Mouse (Mus musculus): ENCODE measurements around the gene H13. TPM values are rescaled to one million over a fixed set of nuclear protein-coding genes. Genes with fewer than 3 reads are reported as not detected.
A peak's percentile ranks its signal among the peaks of the same experiment; 100 is the strongest.

The H13 gene
- total RNA-seq, 2 experiments from 2014 or later = 72.2 to 75.4 TPM

- peak; percentile 55 to 62 for DNase-seq (ENCODE audit: low spot score in 2 of 2)
- intact Hi-C loops (cut with DNase I) = loop anchor here (2.0 kb wide), 1 partner anchor 22 kb away; no protein-coding TSS in a partner anchor
These were observed 24.0 kb downstream of the H13 start for GRCm38 (mm10) chr2:152693233-152693632.

GRCm38 (mm10) chr2:152693735-152694134 lies 24.5 kb downstream of the H13 start:
- intact Hi-C loops (cut with DNase I) = loop anchor here (2.0 kb wide), 1 partner anchor 23 kb away; no protein-coding TSS in a partner anchor
- no peak for DNase-seq (ENCODE audit: low spot score in 2 of 2)

DNA sequence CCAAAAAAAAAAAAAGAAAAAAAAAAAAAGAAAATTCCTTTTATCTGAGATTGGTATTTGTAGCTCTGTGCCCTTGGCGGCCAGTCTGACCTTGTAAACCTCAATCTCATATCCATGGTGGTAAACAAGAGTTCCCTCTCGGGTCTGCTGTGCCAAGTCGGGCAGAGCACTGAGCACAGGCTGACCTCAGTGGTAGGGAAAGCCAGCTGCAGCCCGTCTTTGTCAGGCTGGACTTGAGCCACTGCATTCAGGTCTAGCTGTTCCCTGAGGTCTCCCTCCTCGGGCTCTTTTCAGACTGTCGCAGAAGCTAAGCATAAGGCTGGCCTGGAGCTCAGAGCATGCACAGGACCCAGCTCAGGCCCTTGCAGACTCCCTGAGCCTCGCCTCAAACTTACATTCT lies 25.4 kb downstream of the H13 start:
- DNase-seq (ENCODE audit: low spot score in 2 of 2) = no peak

DNA sequence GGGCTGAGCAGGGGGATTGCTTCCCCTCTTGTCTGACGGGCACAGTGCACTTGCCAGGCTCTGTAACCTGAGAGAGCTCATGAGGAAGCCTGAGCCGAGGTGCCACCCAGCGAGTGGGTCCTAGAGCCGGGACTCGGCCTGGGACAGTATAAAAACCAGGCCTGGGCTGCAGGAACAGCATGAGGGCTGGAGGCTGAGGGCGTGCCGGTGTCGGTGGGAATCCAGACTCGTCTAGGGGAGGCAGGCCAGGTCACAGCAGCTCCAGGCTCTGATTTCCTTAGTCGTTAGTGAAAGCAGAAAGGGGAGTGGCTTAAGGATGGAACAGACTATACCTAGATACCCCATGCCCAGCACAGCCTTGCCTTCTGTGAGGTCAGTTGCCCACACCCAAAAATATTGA lies 26.8 kb downstream of the H13 start:
- intact Hi-C loops (cut with DNase I) = loop anchor here (1.0 to 5.0 kb wide), 3 partner anchors 41 to 135 kb away; partner anchors contain the start of genes Bcl2l1 and Id1
- no peak for DNase-seq (ENCODE audit: low spot score in 2 of 2)

More for the DNA sequence above, 25.4 kb downstream of the H13 start:
- intact Hi-C loops (cut with DNase I) = loop anchor here (5.0 kb wide), 1 partner anchor 43 kb away; the partner anchor contains the start of gene Id1

GRCm38 (mm10) chr2:152696476-152697164 lies 27.4 kb downstream of the H13 start:
- peak; percentile 91 to 92 for DNase-seq (ENCODE audit: low spot score in 2 of 2)
- intact Hi-C loops (cut with DNase I) = loop anchor here (1.0 to 5.0 kb wide), 3 partner anchors 41 to 135 kb away; partner anchors contain the start of genes Bcl2l1 and Id1

- intact Hi-C loops (cut with DNase I) = no loop called here
- DNase-seq (ENCODE audit: low spot score in 2 of 2) = no peak
These were observed 30.9 kb downstream of the H13 start for GRCm38 (mm10) chr2:152700138-152700537.

DNA sequence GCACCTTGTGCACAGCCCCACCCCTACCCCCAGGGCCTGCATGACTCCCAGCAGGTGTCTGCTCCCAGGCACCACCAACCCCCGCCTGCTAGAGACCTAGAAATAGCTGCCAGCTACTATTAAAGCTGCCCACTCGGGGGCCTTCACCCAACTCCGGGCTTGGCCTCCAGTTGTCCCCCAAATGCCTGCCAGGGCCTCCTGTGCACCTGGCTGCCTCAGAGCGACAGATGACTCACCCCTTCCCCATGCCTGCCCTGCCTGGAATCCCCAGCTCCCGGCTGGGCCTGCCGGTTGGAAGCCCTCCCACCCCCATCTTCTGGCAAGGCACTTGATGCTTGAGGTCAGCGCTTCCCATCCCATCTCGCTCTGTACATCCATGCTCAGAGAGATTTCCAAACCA lies 31.5 kb downstream of the H13 start:
- DNase-seq (ENCODE audit: low spot score in 2 of 2) = no peak
- intact Hi-C loops (cut with DNase I) = no loop called here

DNA sequence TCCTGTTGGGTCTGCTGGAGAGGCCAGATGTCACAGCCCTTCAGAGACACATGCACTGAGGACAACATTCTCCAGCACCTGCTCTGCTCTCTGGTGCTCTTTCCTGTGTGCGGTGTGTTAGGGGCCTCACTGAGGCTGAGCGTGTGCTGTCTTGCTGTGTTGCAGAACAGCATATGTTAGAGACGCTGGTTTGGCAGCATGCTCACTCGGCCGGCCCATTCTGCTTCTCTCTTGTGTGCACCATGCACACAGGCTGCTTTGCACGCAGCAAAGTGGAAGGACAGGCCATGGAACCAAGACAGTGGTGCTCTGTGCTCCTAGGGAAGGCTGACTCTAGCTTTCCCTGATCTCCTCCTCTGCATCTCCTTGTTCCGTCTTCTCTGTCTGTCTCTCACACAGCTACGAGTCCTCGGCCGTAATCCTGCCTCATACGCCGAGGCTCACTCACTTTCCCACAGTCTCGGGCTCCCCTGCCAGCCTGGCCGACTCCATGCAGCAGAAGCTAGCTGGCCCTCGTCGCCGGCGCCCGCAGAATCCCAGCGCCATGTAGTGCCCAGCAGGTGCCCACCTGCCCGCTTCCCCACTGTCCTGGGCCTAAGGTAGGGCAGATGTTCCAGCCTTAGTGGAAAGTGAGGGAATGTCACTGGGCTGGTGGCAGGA lies 34.5 kb downstream of the H13 start:
- no peak for DNase-seq (ENCODE audit: low spot score in 2 of 2)
- intact Hi-C loops (cut with DNase I) = no loop called here

GRCm38 (mm10) chr2:152704256-152704605 lies 35.0 kb downstream of the H13 start:
- intact Hi-C loops (cut with DNase I) = no loop called here
- no peak for DNase-seq (ENCODE audit: low spot score in 2 of 2)

GRCm38 (mm10) chr2:152704811-152705370 lies 35.6 kb downstream of the H13 start:
- intact Hi-C loops (cut with DNase I) = no loop called here
- DNase-seq (ENCODE audit: low spot score in 2 of 2) = no peak

GRCm38 (mm10) chr2:152705993-152706571 lies 36.8 kb downstream of the H13 start:
- intact Hi-C loops (cut with DNase I) = no loop called here
- DNase-seq (ENCODE audit: low spot score in 2 of 2) = peak; percentile 37 to 47

DNA sequence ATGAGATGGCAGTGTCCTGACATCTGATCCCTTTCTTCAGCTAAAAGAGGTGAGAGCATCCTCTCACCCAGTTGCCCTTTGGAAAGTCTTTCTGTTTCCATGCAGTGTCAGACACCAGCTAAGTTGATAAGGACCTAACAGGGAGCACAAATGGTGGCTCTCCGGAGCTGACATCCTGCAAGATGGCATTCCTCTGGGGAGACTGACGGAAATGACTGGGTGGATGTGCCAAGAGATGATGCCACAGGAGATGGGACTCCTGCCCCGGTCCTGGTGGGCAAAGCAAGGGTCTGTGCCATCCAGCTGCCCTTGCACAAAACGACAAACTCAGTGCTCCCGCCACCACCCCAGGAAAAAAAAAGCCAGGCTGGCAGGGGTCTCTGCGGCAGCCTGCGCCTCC lies 37.9 kb downstream of the H13 start:
- no peak for DNase-seq (ENCODE audit: low spot score in 2 of 2)
- intact Hi-C loops (cut with DNase I) = no loop called here

DNA sequence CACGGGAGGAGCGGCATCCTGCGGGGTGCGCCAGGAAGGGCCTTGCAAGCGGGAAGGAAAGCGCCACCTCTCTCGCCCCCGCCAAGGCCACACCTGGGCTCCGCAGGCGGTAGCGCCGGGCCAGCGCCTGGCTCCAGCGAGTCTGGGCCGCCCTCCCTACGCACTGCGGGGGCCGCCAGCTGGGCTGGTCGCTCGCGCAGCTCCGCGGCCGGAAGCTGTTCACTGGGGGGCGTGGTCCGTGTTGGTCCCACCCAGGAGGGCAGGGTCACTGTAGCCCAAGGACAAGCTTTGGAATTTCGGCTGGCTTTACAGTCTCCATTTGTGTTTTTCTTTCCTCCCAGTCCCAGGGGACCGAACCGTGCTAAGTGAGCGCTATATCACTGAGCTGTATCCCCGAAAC lies 38.4 kb downstream of the H13 start:
- intact Hi-C loops (cut with DNase I) = no loop called here
- DNase-seq (ENCODE audit: low spot score in 2 of 2) = peak; percentile 80 to 83

DNA sequence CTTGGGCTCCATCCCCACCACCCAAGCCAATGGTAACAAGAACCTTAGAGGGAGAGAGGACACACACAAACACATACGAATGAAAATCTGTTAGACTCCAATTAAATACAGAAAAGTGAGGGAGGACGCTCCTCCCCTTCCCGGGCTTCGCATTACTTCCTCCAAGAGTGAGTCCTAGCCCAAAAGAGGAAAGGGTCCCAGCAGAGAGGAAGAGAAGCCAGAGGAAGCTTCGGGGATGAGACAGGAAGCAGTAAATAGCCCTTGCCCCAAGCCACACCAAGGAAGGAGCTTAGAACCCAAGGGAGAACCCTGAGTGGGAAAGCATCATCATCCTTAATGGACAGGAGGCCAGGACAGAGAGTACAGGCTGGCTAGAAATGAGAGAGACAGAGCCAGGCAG lies 39.8 kb downstream of the H13 start:
- intact Hi-C loops (cut with DNase I) = no loop called here
- DNase-seq (ENCODE audit: low spot score in 2 of 2) = no peak

DNA sequence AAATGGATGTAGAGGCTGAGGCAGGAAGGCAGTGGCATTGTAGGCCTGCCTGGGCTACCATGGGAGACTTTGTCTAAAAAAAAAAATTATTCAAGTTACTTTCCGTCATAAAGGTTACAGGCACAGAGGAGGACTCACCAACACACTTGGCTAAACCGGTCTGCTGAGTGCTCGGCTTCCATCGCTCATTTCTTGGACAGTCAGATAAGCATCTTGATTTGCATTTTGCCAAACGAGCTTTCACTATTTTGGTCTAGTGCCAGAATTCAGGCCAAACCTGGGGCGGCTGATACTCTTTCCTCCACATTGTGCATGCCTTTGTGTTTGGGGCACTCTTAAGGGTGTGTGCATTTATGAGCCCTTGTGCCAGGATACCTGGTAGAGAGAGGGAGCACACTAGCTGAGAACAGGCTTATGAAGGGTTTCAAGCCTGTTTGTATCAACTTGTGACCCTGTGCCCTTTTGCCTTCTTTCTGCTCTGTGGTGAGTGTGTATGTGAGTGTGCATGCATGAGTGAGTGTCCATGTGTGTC lies 47.0 kb downstream of the H13 start:
- DNase-seq (ENCODE audit: low spot score in 2 of 2) = no peak
- intact Hi-C loops (cut with DNase I) = no loop called here

DNA sequence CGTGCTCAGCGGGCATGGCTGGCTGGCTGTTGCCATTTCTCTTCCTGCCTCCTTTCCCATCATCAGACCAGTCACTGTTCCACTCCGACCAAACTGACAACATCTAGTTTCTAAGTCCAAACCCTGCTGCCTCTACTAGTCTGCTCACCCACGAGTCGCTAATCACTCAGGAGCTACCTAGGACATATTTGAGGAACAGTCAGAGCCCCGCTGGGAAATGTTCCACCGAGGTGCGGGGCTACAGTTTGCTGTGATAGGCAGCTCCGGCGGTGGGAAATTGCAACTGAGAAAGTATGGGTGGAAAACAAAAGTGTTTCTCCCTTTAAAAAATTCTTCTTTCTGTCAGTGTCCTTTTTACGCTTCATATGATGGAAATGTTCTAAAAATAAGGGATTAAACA lies 48.4 kb downstream of the H13 start:
- intact Hi-C loops (cut with DNase I) = no loop called here
- DNase-seq (ENCODE audit: low spot score in 2 of 2) = no peak

DNA sequence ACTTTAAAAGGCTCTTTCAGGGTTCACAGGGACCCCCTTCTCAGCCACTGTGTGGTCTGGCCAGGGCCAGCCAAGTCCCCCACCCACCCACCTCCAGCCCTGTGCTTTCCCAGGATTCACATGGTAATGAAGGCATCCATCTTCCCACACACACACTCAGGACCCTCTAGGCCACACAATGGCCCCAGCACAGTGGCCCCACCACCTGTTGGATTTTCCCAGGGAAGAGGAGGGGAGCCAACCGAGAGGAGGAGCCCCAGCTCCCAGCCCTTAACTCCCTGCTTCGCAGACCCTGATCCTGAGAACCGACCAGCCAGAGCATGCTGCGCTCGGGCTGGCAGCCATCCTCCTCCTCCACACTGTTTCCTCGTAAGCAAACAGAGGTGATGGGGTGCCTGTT lies 48.8 kb downstream of the H13 start:
- intact Hi-C loops (cut with DNase I) = no loop called here

GRCm38 (mm10) chr2:152723651-152724331 lies 54.5 kb downstream of the H13 start:
- no peak for DNase-seq (ENCODE audit: low spot score in 2 of 2)
- intact Hi-C loops (cut with DNase I) = no loop called here

More for the DNA sequence above, 48.8 kb downstream of the H13 start:
- no peak for DNase-seq (ENCODE audit: low spot score in 2 of 2)

GRCm38 (mm10) chr2:152724332-152724723 lies 55.1 kb downstream of the H13 start:
- intact Hi-C loops (cut with DNase I) = no loop called here

More at GRCm38 (mm10) chr2:152724332-152724723, 55.1 kb downstream of the H13 start:
- no peak for DNase-seq (ENCODE audit: low spot score in 2 of 2)

All from left cerebral cortex, postnatal 36 days (tissue).